Mouse (Mus musculus) right cerebral cortex, postnatal 36 days (tissue): ENCODE data around the gene Gm39566.
"Not testable (repeated sequence)": the region's sequence is repeated elsewhere in the genome, so short reads cannot be mapped to it uniquely, and the experiment has no call there.

Experiments used
- DNase-seq, 2 experiments: peaks; one replicate each; pipeline ENCODE4 v3.0.0; 2022; ENCODE audit warnings: low spot score in 2 of 2, mixed read lengths in 1 of 2

Gene Gm39566

GRCm38 (mm10) chr11:69815155-69815554, at the start of gene Gm39566:
Gm39566 (minus strand) TSS chr11:69815298.
- DNase-seq: no peak

- no peak for DNase-seq
Observed at GRCm38 (mm10) chr11:69864138-69864860, 49.2 kb upstream of the Gm39566 start.

- not testable (repeated sequence) for DNase-seq
Observed at GRCm38 (mm10) chr11:69863729-69864128, 48.6 kb upstream of the Gm39566 start.

- DNase-seq: no peak
Observed at GRCm38 (mm10) chr11:69858113-69858998, 43.3 kb upstream of the Gm39566 start, which contains the start of gene Tnk1. Tnk1 (minus strand) TSS chr11:69858730.

- DNase-seq: no peak
Observed at GRCm38 (mm10) chr11:69855347-69855746, 40.2 kb upstream of the Gm39566 start.

- no peak for DNase-seq
Observed at GRCm38 (mm10) chr11:69854680-69855079, 39.6 kb upstream of the Gm39566 start.

GRCm38 (mm10) chr11:69853994-69854393, 38.9 kb upstream of the Gm39566 start:
- DNase-seq: no peak

GRCm38 (mm10) chr11:69850754-69851153, 35.7 kb upstream of the Gm39566 start:
- no peak for DNase-seq

- no peak for DNase-seq
Observed at GRCm38 (mm10) chr11:69849884-69850283, 34.8 kb upstream of the Gm39566 start.

- DNase-seq: no peak
Observed at GRCm38 (mm10) chr11:69849128-69849527, 34.0 kb upstream of the Gm39566 start.

- DNase-seq: no peak
Observed at GRCm38 (mm10) chr11:69848021-69848420, 32.9 kb upstream of the Gm39566 start.

- DNase-seq: no peak
Observed at GRCm38 (mm10) chr11:69846738-69847688, 31.9 kb upstream of the Gm39566 start.

- DNase-seq: peak; percentile 78 to 80
Observed at GRCm38 (mm10) chr11:69846198-69846680, 31.1 kb upstream of the Gm39566 start, which contains the start of gene Plscr3. Plscr3 (plus strand) TSS chr11:69846376.

- DNase-seq: no peak
Observed at GRCm38 (mm10) chr11:69838714-69839104, 23.6 kb upstream of the Gm39566 start.

GRCm38 (mm10) chr11:69837952-69838713, 23.0 kb upstream of the Gm39566 start, which contains the start of gene Tmem256:
Tmem256 (plus strand) TSS chr11:69838514.
- DNase-seq: peak; percentile 96 to 98

GRCm38 (mm10) chr11:69837604-69837951, 22.5 kb upstream of the Gm39566 start, which contains the start of gene Nlgn2:
Nlgn2 (minus strand) TSS chr11:69837784.
- DNase-seq: no peak

- DNase-seq: no peak
Observed at GRCm38 (mm10) chr11:69836703-69837576, 21.8 kb upstream of the Gm39566 start.

- no peak for DNase-seq
Observed at GRCm38 (mm10) chr11:69835966-69836335, 20.9 kb upstream of the Gm39566 start.

GRCm38 (mm10) chr11:69835326-69835965, 20.3 kb upstream of the Gm39566 start:
- DNase-seq: no peak
